Mouse (Mus musculus) testis, adult 10 weeks (tissue): ENCODE data around the gene Zan. TPM values are rescaled to one million over a fixed set of nuclear protein-coding genes. Genes with fewer than 3 reads are reported as not detected.

Source experiments
- polyA plus RNA-seq: library from polyadenylated mRNA; stranded (reverse); fragments of 350-450 nt; fragmentation: Illumina TruSeq; extraction: RNeasy Lipid Tissue Mini Kit (QIAGEN cat#74804); gene quantifications from one replicate; pipeline ENCODE4 v1.2.3, GENCODE M21; 2014; ENCODE audit warnings: low read depth, low replicate concordance

The Zan gene
- 2.8 TPM for polyA plus RNA-seq

DNA sequence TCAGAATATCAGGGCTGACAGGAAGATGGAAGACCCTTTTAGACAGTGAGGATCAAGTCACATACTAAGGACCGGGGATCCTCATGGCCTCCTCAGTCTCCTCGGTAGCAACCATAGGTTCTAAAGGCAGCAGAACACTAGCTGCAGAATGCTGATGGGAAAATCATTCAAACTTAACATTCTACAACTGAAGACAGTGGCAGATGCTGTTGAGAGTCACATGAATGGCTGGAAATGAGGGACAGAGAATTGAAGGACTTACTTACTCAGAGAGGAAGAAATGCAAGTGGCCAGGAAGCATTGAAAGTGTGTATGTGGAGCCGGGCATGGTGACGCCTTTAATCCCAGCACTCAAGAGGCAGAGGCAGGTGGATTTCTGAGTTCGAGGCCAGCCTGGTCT is at the start of gene Zan:
Gene Zan (minus strand): TSS at position 101 of the 400 bp plus-strand sequence.

DNA sequence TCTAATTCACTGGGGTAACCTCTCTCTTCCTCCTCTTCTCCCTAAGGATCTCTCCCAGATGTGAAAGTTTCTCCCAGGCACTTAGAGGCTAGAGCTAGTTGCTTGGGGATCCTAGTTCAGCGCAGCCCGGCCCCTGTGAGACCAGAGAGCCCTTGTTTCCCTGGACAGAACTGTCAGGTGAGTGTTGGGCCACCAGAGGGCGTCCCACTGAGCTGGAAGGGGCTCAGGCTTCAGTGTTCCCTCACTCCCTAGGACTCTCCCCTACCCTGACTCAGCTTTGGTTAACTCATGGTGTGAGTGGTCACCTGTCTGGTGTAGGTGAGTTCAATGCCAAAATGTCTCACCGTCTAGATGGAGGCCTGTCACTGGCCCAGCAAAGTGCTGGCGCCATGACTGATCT is 41.6 kb upstream of the Zan start, which contains the start of gene Gigyf1:
Gene Gigyf1 (plus strand): TSS at position 113 of the 400 bp plus-strand sequence.

DNA sequence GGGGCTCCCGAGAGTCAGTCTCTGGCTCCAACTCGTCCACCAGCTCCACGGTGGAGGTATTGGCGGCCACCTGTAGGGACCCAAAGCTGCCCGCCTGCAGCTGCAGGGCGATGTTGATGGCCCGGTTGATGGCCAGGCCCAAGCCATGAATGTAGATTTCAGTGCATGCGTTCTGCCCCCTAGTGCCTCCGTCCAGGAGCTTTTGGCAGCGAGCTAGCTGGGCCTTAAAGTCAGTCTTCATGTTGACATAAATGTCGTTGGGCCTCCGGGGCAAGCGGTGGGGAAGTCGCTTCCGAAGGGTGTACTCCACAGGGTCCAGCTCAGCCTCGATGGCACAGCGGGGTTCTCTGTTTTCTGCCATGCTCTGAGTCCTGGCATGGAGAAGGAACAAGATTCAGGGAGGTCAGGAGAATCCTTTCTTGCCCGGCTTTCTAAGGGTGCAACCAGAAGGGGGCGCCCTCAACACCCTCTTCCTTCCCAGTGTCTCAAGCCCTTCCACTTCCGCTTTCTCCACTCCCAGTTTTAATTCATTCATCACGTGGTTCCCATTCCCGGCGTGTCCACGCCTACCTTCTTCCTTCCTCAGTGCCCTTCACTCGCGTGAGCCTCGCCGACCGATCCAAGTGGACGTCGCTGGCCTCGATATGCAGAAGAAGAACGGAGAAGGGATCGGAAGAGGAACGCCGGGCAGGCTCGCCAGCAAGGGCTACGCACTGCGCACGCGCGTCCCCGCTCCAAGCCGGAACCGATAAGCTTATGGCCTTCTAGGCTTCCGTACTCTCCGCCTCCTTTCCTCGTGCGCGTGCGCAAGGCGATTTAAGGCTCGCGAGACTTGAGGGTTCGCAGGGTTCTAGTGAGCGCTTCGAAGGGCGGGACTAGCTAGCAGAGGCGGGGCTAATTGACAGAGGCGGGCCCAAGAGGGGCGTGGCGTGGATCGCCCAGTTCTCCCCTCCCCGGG is 25.1 kb upstream of the Zan start, which contains the start of gene Pop7:
Gene Pop7 (minus strand): TSS at position 810 of the 958 bp plus-strand sequence.

DNA sequence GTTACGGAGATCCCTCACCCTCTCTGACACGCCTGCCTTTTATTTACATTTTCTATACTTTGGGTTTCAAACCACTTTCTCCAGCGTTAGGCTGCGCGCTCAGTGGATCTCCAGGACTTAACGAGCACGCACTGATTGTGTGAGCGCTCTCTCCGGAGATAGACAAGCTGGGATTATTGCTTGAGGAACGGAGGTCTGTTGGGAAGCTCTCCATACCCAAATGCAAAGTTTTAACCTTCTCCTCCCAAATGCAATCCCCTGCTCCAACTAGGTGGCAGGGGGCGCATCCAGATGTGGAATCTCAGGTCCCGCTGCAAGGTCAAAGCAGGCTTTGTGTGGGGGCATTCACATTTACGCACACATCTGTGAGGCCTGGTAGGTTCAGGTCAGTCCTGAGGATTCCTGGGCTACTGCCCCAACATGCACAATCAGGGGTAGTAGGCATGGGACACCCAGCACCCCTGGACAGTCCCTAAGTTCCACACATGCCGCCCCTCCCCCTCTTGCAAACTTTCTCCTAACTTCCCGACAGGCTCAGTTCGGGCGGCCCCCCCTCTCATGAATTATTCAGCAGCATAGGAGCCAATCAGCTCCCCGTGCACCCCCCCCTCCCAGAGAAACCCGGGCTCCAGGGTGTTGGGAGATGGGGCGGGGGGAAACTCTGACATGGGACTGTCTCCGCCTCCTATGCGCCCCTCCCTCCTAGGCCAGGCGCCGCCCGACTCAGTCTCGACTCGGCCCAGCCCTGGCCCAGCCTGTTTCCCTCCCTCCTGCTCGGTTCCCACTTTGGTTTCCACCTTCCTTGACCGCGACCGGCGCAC is 127.3 kb downstream of the Zan start, which contains the start of gene Ephb4:
Gene Ephb4 (plus strand): TSS at position 726 of the 821 bp plus-strand sequence.

DNA sequence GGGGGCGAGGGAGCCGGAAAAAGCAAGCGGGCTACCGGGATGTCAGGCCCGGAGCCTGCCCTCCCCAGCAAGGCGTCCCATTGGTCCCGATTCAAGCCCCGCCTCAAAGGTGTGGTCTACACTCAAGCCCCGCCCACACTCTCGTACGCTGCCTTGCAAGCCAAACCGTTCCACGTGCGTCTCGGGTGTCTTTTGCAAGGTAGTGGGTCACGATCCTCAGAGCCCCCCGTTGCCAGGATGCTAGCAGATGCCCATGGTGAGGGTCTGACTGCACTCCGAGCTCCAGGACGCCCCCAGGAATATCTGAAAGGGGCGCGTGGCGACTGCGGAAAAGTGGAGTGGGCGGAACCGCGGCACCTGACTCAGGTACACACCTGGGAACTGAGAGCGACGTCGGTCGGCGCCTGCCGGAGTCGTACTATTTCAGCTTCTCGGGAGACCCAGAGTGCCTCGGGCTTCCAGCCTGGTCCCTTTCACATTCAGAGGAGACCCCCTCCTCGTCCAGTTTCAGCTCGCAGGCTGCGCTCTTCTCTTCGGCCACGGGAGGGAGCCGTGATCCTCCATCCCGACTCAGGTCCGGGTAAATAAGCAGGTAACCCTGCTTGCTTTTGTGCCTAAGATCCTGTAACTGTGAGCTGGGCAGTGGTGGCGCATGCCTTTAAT is 143.2 kb downstream of the Zan start, which contains the start of gene Slc12a9:
Gene Slc12a9 (minus strand): TSS at position 86 of the 663 bp plus-strand sequence.

Other genes starting within 250 kb of the Zan start
- not detected for gene Ache, start 189.5 kb downstream of the Zan start, polyA plus RNA-seq
- gene Ufsp1, start 182.4 kb downstream of the Zan start, polyA plus RNA-seq: 0.35 TPM
- gene Srrt, start 169.4 kb downstream of the Zan start, polyA plus RNA-seq: 56.1 TPM
- gene Trip6, start 162.7 kb downstream of the Zan start, polyA plus RNA-seq: not detected
- 0.28 TPM for gene Slc12a9, start 143.5 kb downstream of the Zan start, polyA plus RNA-seq
- 0.32 TPM for gene Ephb4, start 127.0 kb downstream of the Zan start, polyA plus RNA-seq
- gene Pop7, start 25.5 kb upstream of the Zan start, polyA plus RNA-seq: not detected
- 0.83 TPM for gene Gigyf1, start 41.5 kb upstream of the Zan start, polyA plus RNA-seq
- gene Epo, start 56.2 kb upstream of the Zan start, polyA plus RNA-seq: not detected
- gene Gnb2, start 56.4 kb upstream of the Zan start, polyA plus RNA-seq: 1.3 TPM
- not detected for gene Actl6b, start 76.5 kb upstream of the Zan start, polyA plus RNA-seq
- 0.25 TPM for gene Tfr2, start 92.8 kb upstream of the Zan start, polyA plus RNA-seq
- not detected for gene Mospd3, start 124.0 kb upstream of the Zan start, polyA plus RNA-seq
- 12.9 TPM for gene Pcolce, start 136.7 kb upstream of the Zan start, polyA plus RNA-seq
- 3.5 TPM for gene Fbxo24, start 151.9 kb upstream of the Zan start, polyA plus RNA-seq
- 1.6 TPM for gene Lrch4, start 152.1 kb upstream of the Zan start, polyA plus RNA-seq
- gene Gm20605, start 152.1 kb upstream of the Zan start, polyA plus RNA-seq: 0.39 TPM
- gene Sap25, start 164.3 kb upstream of the Zan start, polyA plus RNA-seq: 1.2 TPM
- gene Irs3, start 168.7 kb upstream of the Zan start, polyA plus RNA-seq: not detected
- 5.5 TPM for gene Agfg2, start 207.7 kb upstream of the Zan start, polyA plus RNA-seq